Mouse (Mus musculus): ENCODE measurements around the gene Aass.

The Aass gene

GRCm38 (mm10) chr6:23055734-23056133 lies 77.1 kb downstream of the Aass start:
- in situ Hi-C loops (cut with MboI, MseI) = loop anchor here (10.0 kb wide), 1 partner anchor 849 kb away; no protein-coding TSS in a partner anchor

DNA sequence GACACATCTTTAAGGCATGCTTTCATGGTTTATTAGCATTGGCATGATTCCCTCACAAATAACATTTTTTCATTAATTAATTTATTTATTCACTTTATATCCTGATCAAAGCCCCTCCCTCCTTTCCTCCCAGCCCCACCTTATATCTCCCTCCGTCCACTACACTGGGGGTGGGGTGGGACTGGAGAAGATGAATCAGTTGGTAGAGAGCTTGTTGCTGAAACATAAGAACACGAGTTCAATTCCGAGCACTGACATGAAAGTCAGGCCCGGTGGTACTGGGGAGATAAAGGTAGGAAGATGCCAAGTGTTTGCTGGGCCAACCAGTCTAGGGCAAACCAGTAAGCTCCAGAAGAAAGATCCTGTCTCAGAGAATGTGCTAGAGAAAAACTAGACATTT lies 84.0 kb downstream of the Aass start:
- in situ Hi-C loops (cut with MboI, MseI) = no loop called here

DNA sequence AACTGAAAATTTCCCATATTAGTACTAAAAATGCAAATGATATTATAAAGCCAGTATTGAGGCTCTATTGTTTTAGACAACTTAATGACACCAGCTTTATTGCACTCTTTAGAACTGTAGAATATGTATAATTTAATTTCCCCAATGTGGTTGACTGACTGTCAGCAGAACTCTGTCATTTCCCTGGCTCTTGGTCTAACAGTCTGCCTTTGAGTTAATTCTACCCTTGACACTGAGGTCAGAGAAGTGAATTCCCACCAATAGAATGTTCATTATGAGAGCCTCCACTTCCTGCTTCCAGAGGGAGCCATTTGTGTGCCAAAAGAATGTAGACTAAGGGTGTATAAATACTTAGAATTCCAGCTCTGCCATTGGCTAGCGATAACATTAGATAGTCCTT lies 104.5 kb downstream of the Aass start:
- in situ Hi-C loops (cut with MboI, MseI) = no loop called here

All from T-helper 1 cell (primary cell).